Mouse (Mus musculus): Measurements from ENCODE around the gene Frmd8.
A peak's percentile ranks its signal among the peaks of the same experiment; 100 is the strongest.
"Not testable (repeated sequence)": the region's sequence is repeated elsewhere in the genome, so short reads cannot be mapped to it uniquely, and the experiment has no call there.

Frmd8 gene

DNA sequence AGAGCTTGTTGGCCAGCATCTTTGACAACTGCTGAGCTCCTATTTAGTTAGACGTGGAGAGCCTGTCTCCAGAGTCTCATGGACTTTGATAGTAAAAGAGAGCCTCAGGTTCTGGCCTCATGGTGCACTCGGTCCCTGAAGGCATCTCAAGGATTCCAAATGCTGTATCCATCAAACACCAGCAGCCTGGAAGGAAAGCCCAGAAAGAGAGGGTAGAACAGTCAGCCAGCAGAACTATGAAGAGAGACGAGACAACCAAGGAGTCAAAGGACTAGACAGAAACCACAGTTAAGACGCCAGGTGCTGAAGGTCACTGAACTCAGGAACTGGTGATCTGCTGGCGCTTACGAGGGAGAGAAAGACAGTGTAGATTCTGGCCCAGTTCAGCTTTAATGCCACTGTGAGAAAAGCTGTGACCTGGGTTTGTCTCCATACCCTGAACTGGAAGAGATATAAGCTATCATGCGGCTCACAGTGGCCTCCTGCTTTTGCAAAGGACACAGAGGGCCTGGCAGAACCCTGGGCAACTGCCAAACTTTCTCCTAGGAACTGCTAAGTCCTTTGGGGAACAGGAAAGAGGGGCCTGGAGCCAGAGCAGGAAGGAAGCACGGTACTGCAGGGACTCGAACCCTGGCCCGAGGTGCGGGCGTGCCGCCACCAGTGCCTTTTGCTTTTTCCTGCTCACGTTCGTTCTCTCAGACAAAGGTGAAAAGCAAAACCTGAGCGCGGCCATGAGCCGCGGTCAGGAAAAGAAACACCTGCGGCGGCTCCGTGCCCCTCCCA lies 50.8 kb downstream of the Frmd8 start:
- no peak for DNase-seq

DNA sequence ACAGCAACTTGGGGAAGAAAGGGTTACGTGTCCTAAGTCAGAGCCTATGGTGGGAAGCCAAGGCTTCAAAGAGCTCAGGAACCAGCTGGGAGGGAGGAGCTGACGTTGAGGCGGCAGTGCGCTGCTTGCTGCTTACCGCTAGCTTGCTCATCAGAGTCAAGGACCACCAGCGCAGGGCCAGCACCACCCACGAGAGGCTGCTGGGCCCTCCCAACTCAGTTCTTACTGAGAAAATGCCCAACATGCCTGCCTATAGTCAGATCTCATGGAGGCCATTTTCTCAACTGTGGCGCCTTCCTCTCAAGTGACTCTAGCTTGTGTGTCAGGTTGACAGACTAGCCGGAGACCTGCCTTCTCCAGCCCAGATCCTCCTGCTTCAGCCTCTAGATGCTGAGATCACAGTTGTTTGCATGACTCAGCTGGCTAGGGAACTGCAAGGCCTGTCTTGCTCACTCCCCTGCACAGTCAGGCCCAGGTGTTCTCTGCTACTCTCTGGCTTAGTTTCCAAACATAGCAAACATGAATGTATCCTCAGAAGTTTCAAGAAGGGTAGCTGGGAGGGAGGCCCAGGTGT lies 51.7 kb downstream of the Frmd8 start:
- no peak for DNase-seq

- DNase-seq = no peak
Observed at GRCm38 (mm10) chr19:5822834-5823205, 52.3 kb downstream of the Frmd8 start.

- no peak for DNase-seq
Observed at GRCm38 (mm10) chr19:5822174-5822833, 52.8 kb downstream of the Frmd8 start.

- no peak for DNase-seq
Observed at GRCm38 (mm10) chr19:5821847-5822173, 53.3 kb downstream of the Frmd8 start.

DNA sequence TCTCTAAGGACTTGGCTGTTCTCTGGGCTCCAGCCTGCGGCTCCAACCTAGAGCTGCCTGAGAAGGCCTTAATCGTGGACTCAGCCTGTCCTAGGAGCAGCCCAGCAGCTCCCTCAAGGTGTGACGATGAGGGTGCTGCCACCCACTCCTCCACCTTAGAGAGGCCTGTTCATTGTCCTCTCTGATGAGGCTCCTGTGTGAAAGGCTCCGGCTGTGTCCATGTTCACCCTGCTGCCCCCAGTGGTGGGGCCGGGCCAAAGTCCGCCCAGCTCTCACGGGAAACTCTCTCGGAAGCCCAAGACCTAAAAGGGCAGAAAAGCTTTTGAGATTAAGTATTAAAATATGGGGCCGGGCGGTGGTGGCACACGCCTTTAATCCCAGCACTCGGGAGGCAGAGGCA lies 55.5 kb downstream of the Frmd8 start:
- no peak for DNase-seq

- DNase-seq = no peak
Observed at GRCm38 (mm10) chr19:5818590-5818977, 56.5 kb downstream of the Frmd8 start.

- DNase-seq = peak; percentile 88
Observed at GRCm38 (mm10) chr19:5817703-5818589, 57.1 kb downstream of the Frmd8 start.

- DNase-seq = no peak
Observed at GRCm38 (mm10) chr19:5815928-5816327, 59.1 kb downstream of the Frmd8 start.

DNA sequence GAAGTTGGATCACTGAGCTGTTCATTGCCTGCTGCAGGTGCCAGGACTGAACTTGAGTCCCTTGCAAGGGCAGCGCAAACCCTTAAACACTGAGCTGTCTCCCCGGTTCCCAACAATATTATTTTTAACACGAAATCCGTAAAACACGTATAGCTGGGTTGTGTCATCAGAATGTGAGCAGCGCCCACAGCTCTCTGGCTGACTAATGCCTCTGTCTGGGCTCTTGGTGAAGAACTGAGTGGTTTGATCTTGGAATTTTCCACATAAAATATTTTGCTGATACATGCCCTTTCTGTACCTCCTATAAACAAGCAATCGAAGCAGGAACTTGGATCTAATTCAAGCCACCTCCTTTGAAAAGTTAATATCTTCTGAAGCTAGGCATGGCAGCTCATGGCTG lies 60.1 kb downstream of the Frmd8 start:
- no peak for DNase-seq

DNA sequence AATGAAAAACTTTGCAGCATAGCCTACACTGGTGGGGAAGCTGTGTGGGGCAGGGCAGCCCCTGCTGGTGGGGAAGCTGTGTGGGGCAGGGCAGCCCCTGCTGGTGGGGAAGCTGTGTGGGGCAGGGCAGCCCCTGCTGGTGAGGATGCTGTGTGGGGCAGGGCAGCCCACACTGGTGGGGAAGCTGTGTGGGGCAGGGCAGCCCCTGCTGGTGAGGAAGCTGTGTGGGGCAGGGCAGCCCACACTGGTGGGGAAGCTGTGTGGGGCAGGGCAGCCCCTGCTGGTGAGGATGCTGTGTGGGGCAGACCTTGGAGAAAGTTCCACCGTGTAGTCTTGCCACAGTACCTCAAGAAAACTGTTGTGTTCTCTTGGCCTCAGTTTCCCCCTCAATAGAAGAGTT lies 61.0 kb downstream of the Frmd8 start:
- DNase-seq = not testable (repeated sequence)

GRCm38 (mm10) chr19:5813567-5813966 lies 61.5 kb downstream of the Frmd8 start:
- DNase-seq = no peak

DNA sequence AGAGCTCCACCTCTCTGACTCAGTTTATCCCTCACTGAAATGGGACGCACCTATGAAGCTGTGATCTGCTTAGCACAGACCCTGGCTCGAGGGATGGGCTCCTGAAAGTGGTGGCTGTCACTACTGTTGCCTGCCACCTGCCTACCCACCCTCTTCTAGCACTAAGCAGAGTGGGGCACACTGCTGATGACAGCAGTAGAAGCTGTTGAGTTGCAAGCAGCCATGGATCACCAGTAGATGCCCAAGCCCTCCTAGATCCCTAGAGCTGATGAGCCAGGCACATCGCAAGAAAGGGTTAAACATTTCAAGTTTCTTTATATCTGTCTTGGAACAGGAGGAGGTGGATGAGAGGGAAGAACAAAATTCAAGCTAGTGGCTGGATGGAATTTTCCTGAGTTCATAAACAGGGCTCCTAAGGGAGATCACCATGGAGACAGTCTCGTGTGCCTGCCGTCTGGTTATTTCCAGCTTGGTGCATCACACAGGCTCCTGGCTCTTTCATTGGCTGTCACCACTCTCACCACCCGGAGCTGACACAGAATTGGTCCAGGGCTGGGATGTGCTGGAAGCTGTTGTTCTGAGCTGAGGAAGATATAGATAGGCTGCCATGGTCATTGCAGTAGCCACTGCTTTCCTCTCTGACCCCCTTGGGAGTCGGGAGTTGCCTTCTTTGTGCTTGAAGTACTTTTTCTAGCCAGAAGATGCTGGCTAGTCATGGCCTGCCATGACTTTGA lies 63.1 kb downstream of the Frmd8 start:
- DNase-seq = peak; percentile 73

DNA sequence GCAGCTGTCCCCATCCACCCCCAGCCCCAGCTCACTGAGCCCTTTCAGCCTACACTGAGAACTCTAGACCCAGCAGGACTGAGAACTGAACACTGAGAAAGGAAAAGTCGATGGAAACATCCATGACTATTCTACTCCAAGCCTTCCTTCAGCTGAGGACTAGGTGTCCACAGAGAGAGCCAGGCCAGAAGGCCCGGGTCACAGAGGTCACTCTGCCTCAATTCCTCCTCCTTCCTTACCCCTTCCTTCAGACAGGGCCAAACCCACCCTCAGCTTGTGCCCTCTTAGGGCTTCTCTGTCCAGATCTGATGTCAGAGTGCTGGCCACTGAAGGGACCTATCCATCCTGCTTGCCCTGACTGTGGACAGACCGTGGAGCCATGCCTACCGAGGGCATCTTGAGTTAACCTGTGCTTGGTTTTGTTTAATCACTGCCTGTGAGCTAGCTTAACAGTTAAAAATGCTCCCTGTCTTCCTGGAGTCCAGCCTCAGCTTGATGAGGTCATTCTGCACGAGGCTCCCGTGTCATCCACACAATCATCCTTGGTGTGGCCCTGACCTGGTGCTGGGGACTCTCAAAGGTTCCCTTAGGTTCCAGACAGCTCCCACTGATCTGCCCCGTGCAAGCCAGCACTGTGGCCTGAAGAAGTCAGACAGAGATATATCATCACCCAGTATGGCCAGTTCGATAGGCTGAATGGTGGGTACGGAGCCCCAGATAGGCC lies 64.1 kb downstream of the Frmd8 start:
- no peak for DNase-seq

DNA sequence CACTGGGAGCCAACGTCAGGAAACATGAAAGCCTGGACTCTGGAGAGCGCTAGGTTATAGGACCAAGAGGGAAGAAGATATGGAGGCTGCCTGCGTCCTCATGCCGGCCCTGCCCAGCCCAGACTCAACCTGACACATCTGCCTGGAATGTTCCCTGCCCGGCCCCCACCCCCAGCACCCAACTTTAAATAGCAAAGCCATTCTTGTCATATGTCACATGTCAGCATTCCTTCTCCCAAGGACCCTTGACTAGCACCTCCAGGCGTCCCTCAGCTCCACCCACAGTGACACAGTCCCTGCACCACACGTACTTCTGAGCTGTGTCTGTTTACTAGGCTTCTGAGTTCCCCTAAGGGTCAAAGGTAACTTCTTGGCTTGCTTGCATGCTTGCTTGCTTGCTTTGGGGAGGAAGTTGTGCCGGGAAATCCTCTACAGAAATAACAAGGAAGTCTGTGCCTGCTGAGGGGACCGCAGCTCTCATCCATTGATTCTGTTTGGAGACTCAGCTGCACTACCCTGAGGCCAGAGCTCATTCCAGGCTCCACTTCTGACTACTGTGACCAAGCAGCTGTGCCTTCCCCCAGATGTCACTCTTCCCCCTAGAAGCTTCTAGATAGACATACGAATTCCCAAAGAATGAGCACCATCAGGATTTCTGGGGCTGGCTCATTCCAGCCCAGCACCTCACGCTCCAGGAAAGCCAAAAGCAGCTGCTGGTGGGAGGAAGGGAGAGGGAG lies 64.8 kb downstream of the Frmd8 start:
- DNase-seq = no peak

DNA sequence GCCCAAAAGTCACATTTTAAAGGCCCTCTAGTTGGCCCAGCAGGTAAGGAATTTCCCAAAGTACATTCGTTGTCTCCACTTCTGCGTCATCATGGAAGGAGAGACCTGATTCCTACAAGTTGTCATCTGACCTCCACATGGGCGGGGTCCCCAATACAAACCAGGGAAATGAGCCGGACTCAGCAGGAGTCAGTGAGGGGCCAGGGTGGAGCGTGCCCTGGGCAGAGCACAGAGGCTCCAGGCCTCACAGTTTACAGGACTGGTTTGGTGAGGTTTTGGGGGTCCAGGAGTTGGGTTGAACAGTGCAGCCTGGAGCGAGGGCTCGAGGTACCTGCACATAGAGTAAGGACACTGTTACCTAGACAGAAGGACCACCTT lies 65.4 kb downstream of the Frmd8 start:
- no peak for DNase-seq

DNA sequence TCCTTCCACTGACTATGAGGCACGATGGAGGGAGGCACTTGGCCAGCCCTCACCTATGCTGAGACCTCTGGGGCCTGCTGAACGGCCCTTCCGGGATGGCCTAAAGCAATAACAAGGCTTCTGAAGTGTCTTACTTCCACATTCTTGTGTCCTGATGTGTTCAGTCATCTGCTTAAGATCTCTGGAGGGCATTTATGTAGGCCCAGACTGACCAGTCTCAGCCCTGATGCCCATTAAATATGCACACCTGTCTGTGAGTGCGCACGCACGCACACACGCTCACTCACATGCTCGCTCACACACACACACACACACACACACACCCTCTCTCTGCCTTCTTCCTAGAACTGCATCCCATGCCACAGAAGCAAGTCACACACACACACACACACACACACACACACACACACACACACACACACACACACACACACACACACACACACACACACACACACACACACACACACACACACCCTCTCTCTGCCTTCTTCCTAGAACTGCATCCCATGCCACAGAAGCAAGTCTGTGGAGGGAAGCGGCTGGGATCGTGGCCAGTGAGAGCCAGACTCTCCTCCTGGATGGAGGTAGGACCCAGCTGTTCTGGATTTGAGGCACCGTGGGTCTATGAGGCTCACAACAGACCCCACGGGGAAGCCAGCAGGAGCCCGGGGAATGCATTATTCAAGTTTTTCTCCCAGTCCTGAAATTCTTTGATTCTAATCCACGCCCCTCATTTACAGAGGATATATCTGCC lies 65.9 kb downstream of the Frmd8 start:
- no peak for DNase-seq

DNA sequence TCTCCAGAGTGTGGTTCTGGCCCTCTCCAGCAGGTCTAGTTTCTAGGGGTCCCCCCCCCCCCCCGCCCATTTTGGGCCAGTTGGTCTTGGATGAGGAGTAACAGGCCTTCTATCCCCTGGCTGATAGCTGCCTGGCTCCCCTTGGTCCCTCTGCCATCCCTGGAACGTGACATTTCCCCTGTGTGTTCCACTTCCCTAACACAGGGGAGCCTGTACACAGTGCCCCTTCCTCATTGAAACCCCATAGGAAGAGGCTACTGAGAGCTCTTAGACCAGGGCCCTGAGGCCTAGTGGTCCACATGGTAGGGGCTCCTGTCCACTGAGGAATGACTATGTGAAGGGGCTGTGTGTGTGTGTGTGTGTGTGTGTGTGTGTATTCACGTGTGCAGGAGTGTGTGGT lies 67.3 kb downstream of the Frmd8 start:
- DNase-seq = no peak

DNA sequence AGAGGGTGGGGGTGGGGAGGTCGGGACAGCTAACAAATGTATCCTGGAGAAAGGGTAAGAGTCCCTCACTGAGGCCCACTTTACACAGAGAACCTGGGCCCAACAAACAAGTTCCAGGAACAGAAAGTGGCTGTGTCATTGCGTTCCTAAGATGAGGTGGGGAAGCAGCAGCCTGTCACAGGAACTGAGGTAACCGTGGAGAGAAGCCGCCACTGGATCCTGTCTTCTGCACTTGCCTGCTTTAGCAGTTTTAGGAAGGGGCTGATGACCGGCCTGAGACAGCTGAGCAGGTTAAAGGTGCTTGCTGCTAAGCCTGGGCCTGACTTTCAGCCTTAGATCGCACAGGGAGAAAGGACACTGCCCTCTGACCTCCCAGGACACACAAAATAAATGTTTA lies 68.3 kb downstream of the Frmd8 start:
- no peak for DNase-seq

- DNase-seq = no peak
Observed at GRCm38 (mm10) chr19:5806051-5806808, 68.8 kb downstream of the Frmd8 start.
